Mouse (Mus musculus): ENCODE measurements around the gene Trim29. TPM values are rescaled to one million over a fixed set of nuclear protein-coding genes. Genes with fewer than 3 reads are reported as not detected.

The Trim29 gene
- polyA plus RNA-seq, 1 experiment = 25.1 TPM

DNA sequence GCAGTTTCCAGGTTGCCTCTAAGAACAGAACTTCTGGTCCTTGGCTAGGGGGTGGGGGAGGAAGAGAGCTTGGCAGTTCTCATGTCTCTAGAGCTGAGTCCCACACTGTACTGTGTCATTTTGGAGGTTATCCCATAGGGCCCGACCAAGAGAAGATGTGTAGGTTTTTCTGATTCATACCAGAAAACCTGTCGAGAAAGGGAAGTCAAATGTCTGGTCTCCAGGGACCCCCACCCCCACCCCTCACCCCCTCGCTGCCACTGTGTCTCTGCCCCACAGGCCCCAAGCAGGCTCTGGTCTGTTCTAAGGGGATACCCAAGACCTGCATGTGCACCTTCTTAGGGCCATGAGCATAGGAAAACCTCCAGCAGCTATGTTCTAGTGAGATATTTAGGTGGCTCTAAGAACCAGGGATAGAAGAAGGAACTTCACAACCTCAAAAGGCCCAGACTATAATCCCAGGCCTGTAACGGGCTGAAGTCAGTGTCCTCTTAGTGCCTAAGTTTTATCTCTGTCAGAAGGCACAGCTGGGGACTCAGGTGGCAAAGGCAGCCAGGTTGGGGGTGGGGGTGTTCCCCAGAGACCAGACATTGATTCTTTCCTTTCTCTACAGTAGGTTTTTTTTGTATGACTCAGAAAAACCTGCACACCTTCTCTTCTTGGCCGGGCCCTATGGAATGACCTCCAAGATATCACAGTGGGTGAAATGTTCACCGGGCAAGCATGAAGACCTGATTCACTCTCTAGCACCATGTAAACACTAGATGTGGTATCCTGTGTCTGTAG is 1.4 kb upstream of the Trim29 start:
- Histone ChIP-seq H3K4me3 (replicated peaks; ENCODE audit: extremely low read depth, low read depth, low read length) (no peak overlapping the region), H3K4me1 (ENCODE audit: control insufficient read depth, insufficient read depth, low read length) (no peaks in the 10 kb centered on the region)
- TF ChIP-seq POLR2A (IDR thresholded peaks at IDR 0.05; ENCODE audit: borderline replicate concordance, extremely low read depth, low read depth, low read length) = no peak
- no peak for TF ChIP-seq CTCF (IDR thresholded peaks at IDR 0.05; ENCODE audit: insufficient read depth, low read length)
- WGBS = 80% methylated on average over 6 of the region's 6 CpGs
- no peak for DNase-seq

GRCm38 (mm10) chr9:43312190-43312589 is 1.5 kb downstream of the Trim29 start:
- no peak overlapping the region for H3K4me3 ChIP-seq (replicated peaks; ENCODE audit: extremely low read depth, low read depth, low read length)
- TF ChIP-seq POLR2A (IDR thresholded peaks at IDR 0.05; ENCODE audit: borderline replicate concordance, extremely low read depth, low read depth, low read length) (no peak), CTCF (IDR thresholded peaks at IDR 0.05; ENCODE audit: insufficient read depth, low read length) (no peak)
- H3K4me1 ChIP-seq (ENCODE audit: control insufficient read depth, insufficient read depth, low read length) = no peaks in the 10 kb centered on the region
- DNase-seq = no peak
- WGBS = 74% methylated on average over 7 of the region's 7 CpGs

DNA sequence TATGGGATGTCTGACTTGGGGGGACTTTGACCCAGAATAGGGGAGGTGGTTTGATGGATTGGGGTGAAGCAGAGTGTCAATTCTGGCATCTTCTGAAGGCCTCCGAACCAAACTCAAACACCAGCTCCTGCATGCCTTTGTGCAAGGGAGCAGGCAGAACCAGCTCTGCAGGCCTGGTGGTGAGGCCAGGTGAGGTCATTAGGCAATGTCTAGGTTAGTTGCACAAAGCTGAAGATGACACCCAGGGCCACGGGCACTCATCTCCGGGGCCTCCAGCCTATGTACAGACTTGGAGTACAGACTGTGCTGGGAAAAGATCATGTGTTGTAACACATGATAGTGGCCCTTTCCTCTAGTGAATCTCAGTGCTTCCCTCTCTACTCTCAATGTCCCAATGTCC is 3.2 kb downstream of the Trim29 start:
- no peak for TF ChIP-seq CTCF (IDR thresholded peaks at IDR 0.05; ENCODE audit: insufficient read depth, low read length)
- no peak for TF ChIP-seq POLR2A (IDR thresholded peaks at IDR 0.05; ENCODE audit: borderline replicate concordance, extremely low read depth, low read depth, low read length)
- WGBS = 57% methylated on average over 3 of the region's 3 CpGs
- Histone ChIP-seq H3K4me3 (replicated peaks; ENCODE audit: extremely low read depth, low read depth, low read length) (no peak overlapping the region), H3K4me1 (ENCODE audit: control insufficient read depth, insufficient read depth, low read length) (no peaks in the 10 kb centered on the region)
- DNase-seq = no peak

DNA sequence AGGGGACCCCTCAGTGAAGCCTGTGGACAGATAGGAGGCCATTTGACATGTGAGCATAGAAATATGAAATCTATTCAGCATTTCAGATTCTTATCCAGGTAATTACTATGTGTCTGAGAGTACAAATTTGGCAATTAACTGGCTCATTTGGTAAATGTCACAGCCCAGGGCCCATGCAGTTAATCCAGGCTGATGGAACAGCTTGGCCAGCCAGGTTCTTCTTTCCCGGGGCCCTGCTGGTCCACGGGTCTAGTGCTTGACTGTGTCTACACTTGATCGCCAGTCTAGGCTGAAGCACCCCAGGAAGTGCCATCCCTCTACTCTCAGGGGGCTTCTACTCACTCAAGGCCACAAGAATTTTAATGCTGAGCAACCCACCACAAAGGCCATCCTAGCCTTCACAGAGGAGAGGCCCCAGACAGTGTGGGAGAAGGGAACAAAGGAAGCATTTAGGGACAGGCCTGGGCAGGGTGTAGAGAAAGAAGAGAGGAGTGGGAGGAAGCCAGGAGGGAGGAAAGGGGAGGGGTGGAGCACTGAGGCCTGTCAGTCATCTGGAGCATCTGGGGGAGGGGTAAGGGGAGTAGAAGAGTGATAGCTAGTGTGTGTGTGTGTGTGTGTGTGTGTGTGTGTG is 4.8 kb downstream of the Trim29 start:
- TF ChIP-seq POLR2A (IDR thresholded peaks at IDR 0.05; ENCODE audit: borderline replicate concordance, extremely low read depth, low read depth, low read length) = no peak
- no peak for TF ChIP-seq CTCF (IDR thresholded peaks at IDR 0.05; ENCODE audit: insufficient read depth, low read length)
- no peak overlapping the region for H3K4me3 ChIP-seq (replicated peaks; ENCODE audit: extremely low read depth, low read depth, low read length)
- DNase-seq = no peak
- 60% methylated on average over 3 of the region's 3 CpGs for WGBS
- no peaks in the 10 kb centered on the region for H3K4me1 ChIP-seq (ENCODE audit: control insufficient read depth, insufficient read depth, low read length)

DNA sequence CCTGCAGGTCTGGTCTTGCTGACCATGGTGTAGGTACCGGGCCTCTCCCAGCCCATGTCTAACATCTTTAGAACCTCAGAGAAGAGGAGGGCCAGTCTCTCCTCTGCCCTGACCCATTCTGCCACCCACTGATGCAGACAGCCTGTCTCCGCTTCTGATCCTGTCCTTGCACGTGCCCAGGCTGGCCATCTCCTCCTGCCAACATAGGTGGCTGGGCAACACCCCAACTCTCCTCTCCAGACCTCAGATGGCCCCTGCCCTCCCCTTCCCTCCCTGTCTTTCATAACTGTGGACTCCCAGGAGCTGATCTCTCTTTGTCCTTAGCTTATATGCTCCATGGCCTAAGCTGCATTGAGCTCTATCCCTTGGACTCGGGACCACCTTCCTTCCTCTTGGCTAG is 5.8 kb downstream of the Trim29 start:
- WGBS = 86% methylated on average over 4 of the region's 4 CpGs
- no peak overlapping the region for H3K4me3 ChIP-seq (replicated peaks; ENCODE audit: extremely low read depth, low read depth, low read length)
- TF ChIP-seq POLR2A (IDR thresholded peaks at IDR 0.05; ENCODE audit: borderline replicate concordance, extremely low read depth, low read depth, low read length) (no peak), CTCF (IDR thresholded peaks at IDR 0.05; ENCODE audit: insufficient read depth, low read length) (no peak)
- no peak for DNase-seq
- no peaks in the 10 kb centered on the region for H3K4me1 ChIP-seq (ENCODE audit: control insufficient read depth, insufficient read depth, low read length)

DNA sequence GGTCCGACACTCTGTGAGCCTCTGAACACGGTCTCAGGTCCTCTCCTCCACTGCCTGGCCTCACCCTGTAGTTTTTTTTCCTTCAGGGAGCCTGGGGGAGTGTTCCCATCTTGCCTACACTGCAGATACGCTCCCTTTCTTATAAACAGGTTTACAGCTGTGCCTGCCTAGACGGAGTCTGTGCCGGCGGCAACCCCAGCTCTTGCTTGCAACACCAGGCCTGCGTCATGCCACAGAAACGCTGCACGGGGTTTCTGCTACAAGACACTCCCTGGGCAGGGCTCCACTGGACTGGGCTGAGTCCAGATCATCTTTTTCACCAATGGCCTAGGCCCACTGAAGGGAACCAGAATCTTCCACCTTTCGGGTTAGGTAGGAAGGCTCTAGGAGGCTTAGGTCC is 8.0 kb downstream of the Trim29 start:
- TF ChIP-seq POLR2A (IDR thresholded peaks at IDR 0.05; ENCODE audit: borderline replicate concordance, extremely low read depth, low read depth, low read length) (no peak), CTCF (IDR thresholded peaks at IDR 0.05; ENCODE audit: insufficient read depth, low read length) (no peak)
- no peak for DNase-seq
- no peak overlapping the region for H3K4me3 ChIP-seq (replicated peaks; ENCODE audit: extremely low read depth, low read depth, low read length)

GRCm38 (mm10) chr9:43321951-43322350 is 11.3 kb downstream of the Trim29 start:
- H3K4me3 ChIP-seq (replicated peaks; ENCODE audit: extremely low read depth, low read depth, low read length) = no peak overlapping the region
- H3K4me1 ChIP-seq (ENCODE audit: control insufficient read depth, insufficient read depth, low read length) = no peaks in the 10 kb centered on the region
- 88% methylated on average over 6 of the region's 6 CpGs for WGBS
- DNase-seq = no peak
- TF ChIP-seq POLR2A (IDR thresholded peaks at IDR 0.05; ENCODE audit: borderline replicate concordance, extremely low read depth, low read depth, low read length) = no peak
- no peak for TF ChIP-seq CTCF (IDR thresholded peaks at IDR 0.05; ENCODE audit: insufficient read depth, low read length)

More for the DNA sequence above, 8.0 kb downstream of the Trim29 start:
- no peaks in the 10 kb centered on the region for H3K4me1 ChIP-seq (ENCODE audit: control insufficient read depth, insufficient read depth, low read length)
- WGBS = 69% methylated on average over 10 of the region's 10 CpGs

- no peak for DNase-seq
- no peaks in the 10 kb centered on the region for H3K4me1 ChIP-seq (ENCODE audit: control insufficient read depth, insufficient read depth, low read length)
- WGBS = 82% methylated on average over 4 of the region's 4 CpGs
- no peak overlapping the region for H3K4me3 ChIP-seq (replicated peaks; ENCODE audit: extremely low read depth, low read depth, low read length)
- TF ChIP-seq CTCF (IDR thresholded peaks at IDR 0.05; ENCODE audit: insufficient read depth, low read length) (no peak), POLR2A (IDR thresholded peaks at IDR 0.05; ENCODE audit: borderline replicate concordance, extremely low read depth, low read depth, low read length) (no peak)
These were observed 12.0 kb downstream of the Trim29 start for GRCm38 (mm10) chr9:43322666-43323065.

DNA sequence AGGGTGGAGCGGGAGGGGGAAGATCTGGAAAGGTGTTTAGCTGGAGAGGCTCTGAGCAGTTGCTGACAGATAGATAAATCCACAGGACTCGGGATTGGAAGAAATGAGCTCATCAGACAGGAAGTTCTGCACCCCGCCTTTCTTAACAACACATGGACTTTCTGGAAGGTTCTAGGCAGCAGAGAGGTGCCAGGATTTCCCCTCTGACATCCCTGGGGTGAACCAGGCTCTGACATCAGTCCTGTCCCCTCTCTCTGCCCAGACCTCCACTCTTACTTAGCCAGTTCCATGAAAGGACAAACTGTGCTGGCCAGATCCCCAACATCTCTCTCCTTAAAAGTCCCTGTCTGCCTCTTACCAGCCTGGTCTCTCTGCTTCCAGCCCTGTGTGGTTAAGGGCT is 14.8 kb downstream of the Trim29 start:
- TF ChIP-seq POLR2A (IDR thresholded peaks at IDR 0.05; ENCODE audit: borderline replicate concordance, extremely low read depth, low read depth, low read length) (no peak), CTCF (IDR thresholded peaks at IDR 0.05; ENCODE audit: insufficient read depth, low read length) (no peak)
- WGBS = 36% methylated on average over 3 of the region's 3 CpGs
- no peak for DNase-seq
- no peaks in the 10 kb centered on the region for H3K4me1 ChIP-seq (ENCODE audit: control insufficient read depth, insufficient read depth, low read length)
- no peak overlapping the region for H3K4me3 ChIP-seq (replicated peaks; ENCODE audit: extremely low read depth, low read depth, low read length)

Measured in lung, adult 2 months (tissue).